Mouse (Mus musculus) CH12.LX (cell line): ENCODE data around the gene Stxbp3.

Experiments
- CTCF ChIP-seq, 2 experiments: IDR thresholded peaks in 1 of 2; conservative IDR thresholded peaks in 1 of 2; 2 replicates each; pipeline ENCODE4 v1.5.1; 2011 to 2012; ENCODE audit warnings: low read depth in 2 of 2, low read length in 2 of 2, improper control_type of control experiment in 1 of 2, inconsistent platforms in 1 of 2, mild to moderate bottlenecking in 1 of 2, moderate library complexity in 1 of 2
- NELFE ChIP-seq: IDR thresholded peaks from 2 replicates; pipeline ENCODE4 v1.6.1; 2011; ENCODE audit warnings: low read depth, low read length, improper control_type of control experiment
- USF1 ChIP-seq: IDR thresholded peaks from 2 replicates; pipeline ENCODE4 v1.6.1; 2014; ENCODE audit warnings: low read depth, mild to moderate bottlenecking, inconsistent platforms, low read length, improper control_type of control experiment
- ZC3H11A ChIP-seq: IDR thresholded peaks from 2 replicates; pipeline ENCODE4 v1.6.1; 2012; ENCODE audit warnings: low read depth, mild to moderate bottlenecking, inconsistent platforms, low read length, improper control_type of control experiment

DNA sequence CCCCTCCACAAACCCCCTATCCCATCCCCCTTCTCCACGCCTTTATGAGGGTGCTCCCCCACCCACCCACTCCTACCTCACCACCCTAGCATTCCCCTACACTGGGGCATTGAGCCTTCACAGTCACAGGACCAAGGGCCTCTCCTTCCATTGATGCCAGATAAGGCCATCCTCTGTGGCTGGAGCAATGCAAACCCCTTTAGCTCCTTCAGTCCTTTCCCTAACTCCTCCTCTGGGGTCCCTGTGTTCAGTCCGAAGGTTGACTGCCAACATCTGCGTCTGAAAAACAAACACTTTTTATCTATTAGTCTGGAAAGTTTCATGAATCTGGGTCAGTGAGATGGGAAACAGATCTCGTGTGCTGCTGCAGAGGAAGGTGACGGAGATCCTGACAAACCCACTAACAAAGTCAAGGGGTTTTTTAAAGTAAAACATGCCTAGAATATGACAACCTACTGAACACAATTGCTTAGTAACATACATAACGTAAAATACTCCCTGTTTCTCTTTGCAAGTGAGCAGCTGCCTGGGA lies 57.9 kb downstream of the Stxbp3 start:
- TF ChIP-seq ZC3H11A (no peak), USF1 (no peak), NELFE (no peak), CTCF (conservative IDR thresholded peaks at IDR 0.05 in 1 of 2, IDR thresholded peaks at IDR 0.05 in 1 of 2; ENCODE audit: low read depth in 2 of 2, low read length in 2 of 2) (no peak)
